Mouse (Mus musculus): ENCODE measurements around the gene Ccdc171. TPM values are rescaled to one million over a fixed set of nuclear protein-coding genes. Genes with fewer than 3 reads are reported as not detected.
"Not testable (repeated sequence)": the region's sequence is repeated elsewhere in the genome, so short reads cannot be mapped to it uniquely, and the experiment has no call there.

The Ccdc171 gene
- polyA plus RNA-seq, 1 experiment: 0.62 TPM

DNA sequence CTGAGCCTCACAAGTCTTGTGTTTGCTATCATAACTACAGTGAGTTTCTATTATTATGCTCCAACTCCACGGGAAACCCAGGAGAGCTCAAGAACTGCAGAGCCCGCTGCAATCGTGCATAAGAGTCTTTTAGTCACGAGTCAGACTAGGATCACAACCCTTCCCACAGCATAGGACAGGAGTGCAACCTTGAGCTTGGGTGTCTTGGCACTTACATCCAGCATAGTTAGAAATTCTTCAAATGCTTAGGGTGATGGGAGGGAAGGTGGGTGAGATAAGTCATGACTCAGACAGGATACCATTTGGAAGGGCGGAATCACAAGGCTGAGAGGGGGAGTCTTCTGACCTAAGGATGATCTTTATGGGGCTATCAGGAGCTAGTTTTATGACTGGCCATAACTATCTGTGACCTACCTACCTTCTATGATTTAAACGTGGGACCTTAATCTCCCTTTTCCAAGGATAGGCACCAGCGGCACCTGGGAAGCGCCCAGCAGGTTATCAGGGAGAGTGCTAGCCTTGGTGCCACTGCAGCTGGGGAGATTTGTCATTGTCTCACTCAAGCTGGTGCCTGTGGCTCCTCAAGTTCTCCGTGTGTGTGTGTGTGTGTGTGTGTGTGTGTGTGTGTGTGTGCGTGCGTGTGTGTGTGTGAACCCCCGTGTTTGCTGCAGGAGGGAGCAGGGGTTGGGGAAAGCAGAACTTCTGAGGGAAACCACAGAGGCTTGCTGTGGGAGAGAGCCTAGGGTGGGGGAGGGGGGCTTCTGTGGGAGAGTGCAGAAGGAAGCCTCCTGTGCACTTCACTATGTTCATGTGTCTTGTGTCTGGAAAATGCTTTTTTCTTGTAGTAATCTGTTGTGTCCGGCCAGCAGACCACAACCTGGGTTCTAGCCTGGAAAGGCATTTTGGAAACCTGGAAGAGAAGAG is 42.1 kb downstream of the Ccdc171 start:
- Histone ChIP-seq H3K4me3 (replicated peaks) (peak overlapping the region; percentile 83), H3K9me3 (no peaks in the 10 kb centered on the region)

GRCm38 (mm10) chr4:83568145-83568544 is 42.8 kb downstream of the Ccdc171 start:
- H3K27me3 ChIP-seq (replicated peaks); H3K36me3 ChIP-seq (replicated peaks; ENCODE audit: low read length); H3K9me3 ChIP-seq: not testable (repeated sequence)
- Histone ChIP-seq H3K4me3 (replicated peaks) (peak overlapping the region; percentile 90), H3K4me1 (peaks cover 23% of the 10 kb centered on the region)

More for the DNA sequence above, 42.1 kb downstream of the Ccdc171 start:
- TF ChIP-seq FLI1 (IDR thresholded peaks at IDR 0.05; ENCODE audit: low read length) (no peak), GATA1 (IDR thresholded peaks at IDR 0.05; ENCODE audit: borderline replicate concordance, low read length) (no peak)
- Histone ChIP-seq H3K4me1 (peaks cover 23% of the 10 kb centered on the region), H3K27me3 (replicated peaks) (no peaks in the 10 kb centered on the region), H3K36me3 (replicated peaks; ENCODE audit: low read length) (no peaks in the 10 kb centered on the region)

DNA sequence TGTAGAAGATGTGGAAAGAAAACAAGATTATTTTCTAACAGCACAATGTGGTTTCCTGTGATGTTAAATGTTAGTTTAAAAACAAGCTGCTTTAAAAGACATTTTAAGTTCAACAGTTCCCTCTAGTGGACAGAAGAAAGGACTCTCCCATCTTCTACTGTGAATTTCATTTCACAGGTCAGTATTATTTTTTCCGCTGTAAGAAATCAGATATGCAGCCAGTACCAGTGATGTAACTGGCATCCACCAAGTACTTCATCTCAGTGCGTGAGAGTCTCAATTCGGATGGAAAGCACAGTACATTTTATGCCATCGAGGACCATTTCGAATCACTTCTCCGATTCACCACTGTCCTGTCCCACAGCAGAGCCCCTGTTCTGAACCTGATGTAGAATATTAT is 45.2 kb downstream of the Ccdc171 start:
- Histone ChIP-seq H3K9me3 (peaks cover 7% of the 10 kb centered on the region), H3K27me3 (replicated peaks) (no peaks in the 10 kb centered on the region), H3K4me1 (peaks cover 26% of the 10 kb centered on the region), H3K4me3 (replicated peaks) (no peak overlapping the region), H3K36me3 (replicated peaks; ENCODE audit: low read length) (peaks cover 7% of the 10 kb centered on the region)
- no peak for TF ChIP-seq GATA1 (IDR thresholded peaks at IDR 0.05; ENCODE audit: borderline replicate concordance, low read length)
- no peak for TF ChIP-seq FLI1 (IDR thresholded peaks at IDR 0.05; ENCODE audit: low read length)

- Histone ChIP-seq H3K4me3 (replicated peaks) (no peak overlapping the region), H3K9me3 (peaks cover 7% of the 10 kb centered on the region), H3K27me3 (replicated peaks) (no peaks in the 10 kb centered on the region), H3K36me3 (replicated peaks; ENCODE audit: low read length) (peaks cover 7% of the 10 kb centered on the region), H3K4me1 (peaks cover 31% of the 10 kb centered on the region)
- TF ChIP-seq FLI1 (IDR thresholded peaks at IDR 0.05; ENCODE audit: low read length) (no peak), GATA1 (IDR thresholded peaks at IDR 0.05; ENCODE audit: borderline replicate concordance, low read length) (no peak)
These were observed 45.7 kb downstream of the Ccdc171 start for GRCm38 (mm10) chr4:83571033-83571432.

- H3K9me3 ChIP-seq: peaks cover 7% of the 10 kb centered on the region
- TF ChIP-seq GATA1 (IDR thresholded peaks at IDR 0.05; ENCODE audit: borderline replicate concordance, low read length) (no peak), FLI1 (IDR thresholded peaks at IDR 0.05; ENCODE audit: low read length) (no peak)
- no peaks in the 10 kb centered on the region for H3K27me3 ChIP-seq (replicated peaks)
- H3K4me1 ChIP-seq: peaks cover 36% of the 10 kb centered on the region
- peaks cover 7% of the 10 kb centered on the region for H3K36me3 ChIP-seq (replicated peaks; ENCODE audit: low read length)
- no peak overlapping the region for H3K4me3 ChIP-seq (replicated peaks)
These were observed 47.2 kb downstream of the Ccdc171 start for GRCm38 (mm10) chr4:83572521-83572920.

DNA sequence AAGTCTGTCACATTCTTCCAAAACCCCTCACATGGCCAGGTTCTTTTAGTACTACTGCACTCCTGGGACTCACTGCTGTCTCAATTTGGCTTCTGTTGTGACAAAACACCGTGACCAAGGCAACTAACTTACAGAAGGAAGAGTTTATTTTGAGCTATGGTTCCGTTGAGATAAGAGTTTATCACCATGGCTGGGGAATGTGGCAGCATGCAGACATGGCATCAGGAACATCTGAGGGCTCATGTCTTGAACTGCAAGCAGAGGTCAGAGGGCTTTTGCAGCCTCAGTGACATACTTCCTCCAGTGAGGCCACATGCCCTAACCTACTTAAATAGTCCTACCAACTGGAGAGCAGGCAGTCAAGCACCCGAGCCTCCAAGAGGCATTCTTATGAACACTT is 51.0 kb downstream of the Ccdc171 start:
- Histone ChIP-seq H3K4me1 (peaks cover 17% of the 10 kb centered on the region), H3K36me3 (replicated peaks; ENCODE audit: low read length) (peaks cover 7% of the 10 kb centered on the region), H3K9me3 (peaks cover 7% of the 10 kb centered on the region), H3K4me3 (replicated peaks) (peak overlapping the region; percentile 54), H3K27me3 (replicated peaks) (no peaks in the 10 kb centered on the region)
- TF ChIP-seq FLI1 (IDR thresholded peaks at IDR 0.05; ENCODE audit: low read length): no peak
- TF ChIP-seq GATA1 (IDR thresholded peaks at IDR 0.05; ENCODE audit: borderline replicate concordance, low read length): no peak

DNA sequence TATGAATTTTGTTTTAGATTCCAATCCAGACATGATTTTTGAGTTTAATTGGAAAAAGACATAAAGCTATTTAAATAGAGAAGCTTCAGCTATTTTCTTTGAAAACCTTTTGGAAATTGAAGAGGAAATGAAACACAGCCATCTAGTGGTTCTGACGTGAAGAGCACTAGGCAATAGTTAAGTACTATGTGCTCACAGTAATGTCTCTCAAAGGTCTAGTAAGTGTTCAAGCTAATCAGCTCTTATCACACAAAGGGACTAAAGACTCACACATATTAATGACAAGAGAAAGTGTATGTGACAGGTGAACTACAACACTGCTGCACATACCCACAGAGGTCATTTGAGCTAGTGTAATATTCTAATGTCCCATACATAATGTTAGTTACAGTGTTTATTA is 54.8 kb downstream of the Ccdc171 start:
- Histone ChIP-seq H3K9me3 (no peaks in the 10 kb centered on the region), H3K4me1 (peaks cover 17% of the 10 kb centered on the region), H3K4me3 (replicated peaks) (no peak overlapping the region), H3K27me3 (replicated peaks) (no peaks in the 10 kb centered on the region), H3K36me3 (replicated peaks; ENCODE audit: low read length) (no peaks in the 10 kb centered on the region)
- TF ChIP-seq GATA1 (IDR thresholded peaks at IDR 0.05; ENCODE audit: borderline replicate concordance, low read length): no peak
- no peak for TF ChIP-seq FLI1 (IDR thresholded peaks at IDR 0.05; ENCODE audit: low read length)

GRCm38 (mm10) chr4:83587563-83587962 is 62.2 kb downstream of the Ccdc171 start:
- H3K4me3 ChIP-seq (replicated peaks): no peak overlapping the region
- H3K27me3 ChIP-seq (replicated peaks): no peaks in the 10 kb centered on the region
- peaks cover 6% of the 10 kb centered on the region for H3K9me3 ChIP-seq
- H3K36me3 ChIP-seq (replicated peaks; ENCODE audit: low read length): peaks cover 4% of the 10 kb centered on the region
- no peaks in the 10 kb centered on the region for H3K4me1 ChIP-seq
- no peak for TF ChIP-seq GATA1 (IDR thresholded peaks at IDR 0.05; ENCODE audit: borderline replicate concordance, low read length)
- no peak for TF ChIP-seq FLI1 (IDR thresholded peaks at IDR 0.05; ENCODE audit: low read length)

- no peak overlapping the region for H3K4me3 ChIP-seq (replicated peaks)
- H3K9me3 ChIP-seq: no peaks in the 10 kb centered on the region
- H3K27me3 ChIP-seq (replicated peaks): no peaks in the 10 kb centered on the region
- no peaks in the 10 kb centered on the region for H3K4me1 ChIP-seq
- TF ChIP-seq GATA1 (IDR thresholded peaks at IDR 0.05; ENCODE audit: borderline replicate concordance, low read length): no peak
- no peak for TF ChIP-seq FLI1 (IDR thresholded peaks at IDR 0.05; ENCODE audit: low read length)
- H3K36me3 ChIP-seq (replicated peaks; ENCODE audit: low read length): no peaks in the 10 kb centered on the region
These were observed 71.1 kb downstream of the Ccdc171 start for GRCm38 (mm10) chr4:83596486-83596885.

GRCm38 (mm10) chr4:83611111-83611510 is 85.8 kb downstream of the Ccdc171 start:
- H3K27me3 ChIP-seq (replicated peaks): no peaks in the 10 kb centered on the region
- no peaks in the 10 kb centered on the region for H3K9me3 ChIP-seq
- H3K4me3 ChIP-seq (replicated peaks): no peak overlapping the region
- no peak for TF ChIP-seq FLI1 (IDR thresholded peaks at IDR 0.05; ENCODE audit: low read length)
- no peak for TF ChIP-seq GATA1 (IDR thresholded peaks at IDR 0.05; ENCODE audit: borderline replicate concordance, low read length)
- 0 out of 2 replicates have a peak, but pooled peaks cover 5% of the 10 kb centered on the region for H3K4me1 ChIP-seq
- no peaks in the 10 kb centered on the region for H3K36me3 ChIP-seq (replicated peaks; ENCODE audit: low read length)

GRCm38 (mm10) chr4:83623021-83623711 is 97.8 kb downstream of the Ccdc171 start:
- not testable (repeated sequence) for H3K4me1 ChIP-seq; H3K36me3 ChIP-seq (replicated peaks; ENCODE audit: low read length); H3K4me3 ChIP-seq (replicated peaks); H3K27me3 ChIP-seq (replicated peaks); H3K9me3 ChIP-seq
